Mouse (Mus musculus) thymus, postnatal 0 days (tissue): ENCODE data around the gene Zfp217. TPM values are rescaled to one million over a fixed set of nuclear protein-coding genes. Genes with fewer than 3 reads are reported as not detected.
"Not testable (repeated sequence)": the region's sequence is repeated elsewhere in the genome, so short reads cannot be mapped to it uniquely, and the experiment has no call there.

Source experiments
- DNase-seq: peaks from one replicate; pipeline ENCODE4 v3.0.0-alpha.2; 2015; ENCODE audit warnings: low spot score
- polyA plus RNA-seq: library from polyadenylated mRNA; unstranded; fragments of >200 nt; fragmentation: Nextera tagmentation; extraction: Ambion mirVana; gene quantifications from 2 replicates; pipeline ENCODE4 v1.2.1, GENCODE M21; 2015

Zfp217 gene
- polyA plus RNA-seq, result 5.8 and 6.9 TPM in 2 replicates

DNA sequence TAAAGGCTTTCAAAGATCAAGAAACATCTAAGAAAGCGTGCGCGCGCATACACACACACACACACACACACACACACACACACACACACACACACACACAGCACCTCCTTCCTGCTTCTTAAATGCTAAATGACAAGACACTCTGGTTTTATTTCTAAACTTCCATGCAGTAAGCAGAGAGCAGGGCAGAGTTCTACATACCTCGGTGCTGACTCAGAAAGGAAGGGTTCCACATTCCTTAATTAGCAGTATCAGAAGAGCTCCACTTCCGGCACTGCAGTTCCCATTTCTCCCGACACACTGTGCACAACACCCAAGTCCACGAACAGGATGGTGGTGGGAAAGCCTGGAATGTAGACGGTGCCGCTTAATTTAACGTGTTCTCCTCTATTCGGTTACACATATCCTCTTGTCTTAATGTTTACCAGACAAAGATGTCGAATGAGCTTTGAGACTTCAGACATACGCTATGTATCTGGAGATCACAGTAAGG, at the start of gene Zfp217:
TSS of gene Zfp217 (minus strand) at position 443 of the 493 bp plus-strand sequence.
- peak; percentile 66 for DNase-seq

DNA sequence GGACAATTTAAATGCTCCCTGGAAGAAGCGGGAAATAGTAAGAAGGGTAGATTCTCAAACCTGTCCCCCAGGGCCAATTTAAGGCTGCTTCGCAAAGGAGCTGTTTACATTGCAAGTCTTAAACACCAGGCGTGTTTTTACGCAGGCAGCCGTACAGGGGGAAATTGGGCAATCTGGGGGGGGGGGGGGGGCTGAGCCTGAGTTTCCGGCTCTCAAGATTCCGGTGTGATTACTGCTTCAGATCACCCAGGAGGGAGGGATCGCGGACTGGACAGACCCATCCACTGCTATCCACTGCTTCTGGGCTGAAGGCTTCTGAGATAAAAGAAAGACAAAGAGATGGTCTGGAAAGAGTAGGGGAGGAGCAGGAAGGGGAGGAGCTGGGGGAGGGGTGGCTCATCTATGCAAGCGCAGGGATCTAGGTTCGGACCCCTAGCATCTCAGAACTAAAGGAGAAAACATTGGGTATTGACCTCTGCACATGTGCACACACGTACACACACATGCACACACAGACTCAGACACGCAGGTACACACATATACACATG, 47.7 kb upstream of the Zfp217 start:
- DNase-seq, result no peak

DNA sequence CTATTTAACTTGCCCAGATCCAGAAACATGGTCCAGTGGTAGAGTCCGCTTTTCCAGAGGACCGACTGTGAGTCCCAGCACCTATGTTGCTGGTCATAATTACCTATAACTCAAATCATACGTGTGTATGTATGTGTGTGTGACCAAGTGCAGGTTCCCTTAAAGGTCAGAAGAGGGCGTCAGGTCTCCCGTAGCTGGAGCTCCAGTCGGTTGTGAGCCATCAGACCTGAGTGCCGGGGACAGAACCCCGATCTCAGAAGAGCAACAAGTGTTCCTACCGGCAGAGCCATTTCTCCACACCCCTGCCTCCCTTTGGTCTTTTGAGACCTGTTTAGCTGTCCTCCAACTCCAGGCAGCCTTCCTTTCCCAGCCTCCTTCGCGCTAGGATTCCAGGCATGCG, 46.9 kb upstream of the Zfp217 start:
- DNase-seq, result no peak

GRCm38 (mm10) chr2:170193850-170194249, 45.9 kb upstream of the Zfp217 start:
- no peak for DNase-seq

DNA sequence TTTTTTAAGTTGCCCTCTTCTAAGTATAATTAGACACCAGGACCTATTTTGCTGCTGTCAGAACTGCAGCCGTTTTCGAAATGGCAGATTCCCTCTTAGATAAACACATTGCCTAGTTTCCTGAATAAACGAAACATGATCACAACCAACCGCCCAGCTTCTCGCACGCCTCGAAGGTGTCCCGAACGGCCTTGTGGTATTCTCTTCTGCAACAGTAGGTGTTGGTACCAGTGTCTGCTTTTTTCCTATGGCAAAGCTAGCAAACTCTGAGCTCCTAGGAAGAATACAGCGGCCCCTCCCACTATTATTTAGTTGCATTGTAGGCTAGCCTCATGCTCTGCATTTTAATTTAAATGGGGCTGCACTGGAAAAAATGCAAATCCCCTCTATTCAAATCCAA, 45.3 kb upstream of the Zfp217 start:
- peak; percentile 29 for DNase-seq

DNA sequence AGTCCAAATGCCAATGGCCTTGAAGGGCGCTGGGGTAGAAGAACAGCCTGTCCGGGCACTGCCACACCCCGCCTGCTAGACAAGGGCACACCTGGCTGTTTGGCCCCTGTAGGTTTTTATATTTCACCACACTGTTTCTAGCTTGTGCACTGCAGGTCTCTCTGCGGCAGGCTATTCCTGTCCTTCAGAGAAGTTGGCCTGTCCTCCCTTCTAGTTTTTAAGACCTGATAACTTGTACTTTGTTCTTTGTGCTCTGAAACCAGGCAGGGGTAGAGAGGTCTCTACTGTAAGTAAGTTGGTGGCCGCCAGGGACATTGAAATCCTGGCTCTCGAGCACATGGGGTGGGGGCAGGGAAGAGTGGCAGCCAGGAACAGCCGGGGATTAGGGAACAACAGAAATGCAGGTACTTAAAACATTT, 44.8 kb upstream of the Zfp217 start:
- DNase-seq, result peak; percentile 41

DNA sequence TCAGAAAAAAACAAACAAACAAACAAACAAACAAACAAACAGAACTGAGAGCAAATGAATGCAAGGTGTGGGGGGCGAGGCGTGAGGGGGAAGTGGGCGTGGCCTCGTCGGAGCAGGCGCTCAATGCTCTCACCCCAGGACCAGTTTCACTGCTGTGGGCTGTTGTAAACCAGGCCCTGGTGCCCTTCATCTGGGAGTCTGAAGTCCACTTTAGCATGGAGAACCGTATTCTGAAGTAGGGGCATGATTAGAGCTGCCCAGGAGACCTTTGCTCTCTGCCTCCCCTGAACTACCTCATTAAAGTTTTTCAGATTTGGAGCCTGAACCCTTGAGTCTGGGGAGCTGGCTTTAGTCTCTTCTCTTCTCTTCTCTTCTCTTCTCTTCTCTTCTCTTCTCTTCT, 40.8 kb upstream of the Zfp217 start:
- DNase-seq, result no peak

DNA sequence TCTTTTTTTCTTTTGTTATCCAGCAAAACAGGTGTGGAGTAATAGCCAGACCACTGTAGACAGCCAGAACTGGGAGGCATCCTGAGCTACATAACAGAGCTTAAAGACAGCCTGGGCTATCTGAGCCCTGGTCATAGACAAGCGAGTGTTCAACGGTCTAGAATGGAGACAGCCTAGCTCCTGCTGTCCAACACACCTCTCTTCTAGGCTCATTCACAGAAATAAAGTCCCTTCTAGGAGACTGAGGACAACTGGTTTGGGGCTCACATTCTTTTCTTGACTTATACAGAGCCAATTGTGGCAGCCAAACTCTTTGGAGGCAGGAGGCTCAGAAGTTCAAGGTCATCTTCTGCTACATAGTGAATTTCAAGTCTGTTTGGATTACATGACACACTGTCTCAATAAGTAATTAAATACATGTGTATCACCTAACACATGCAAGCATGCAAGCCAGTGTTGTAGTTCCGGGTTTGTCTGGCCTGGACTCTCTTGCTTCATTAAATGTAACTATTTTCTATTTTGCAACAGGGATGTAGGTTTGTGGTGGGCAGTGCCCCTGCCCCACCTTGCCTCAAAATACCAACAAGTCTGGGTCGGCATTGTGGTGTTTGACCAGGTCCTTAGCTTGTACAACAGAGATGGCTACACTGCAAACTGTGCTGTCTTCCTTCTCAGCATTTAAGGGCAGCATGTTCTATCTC, 37.4 kb upstream of the Zfp217 start:
- no peak for DNase-seq

DNA sequence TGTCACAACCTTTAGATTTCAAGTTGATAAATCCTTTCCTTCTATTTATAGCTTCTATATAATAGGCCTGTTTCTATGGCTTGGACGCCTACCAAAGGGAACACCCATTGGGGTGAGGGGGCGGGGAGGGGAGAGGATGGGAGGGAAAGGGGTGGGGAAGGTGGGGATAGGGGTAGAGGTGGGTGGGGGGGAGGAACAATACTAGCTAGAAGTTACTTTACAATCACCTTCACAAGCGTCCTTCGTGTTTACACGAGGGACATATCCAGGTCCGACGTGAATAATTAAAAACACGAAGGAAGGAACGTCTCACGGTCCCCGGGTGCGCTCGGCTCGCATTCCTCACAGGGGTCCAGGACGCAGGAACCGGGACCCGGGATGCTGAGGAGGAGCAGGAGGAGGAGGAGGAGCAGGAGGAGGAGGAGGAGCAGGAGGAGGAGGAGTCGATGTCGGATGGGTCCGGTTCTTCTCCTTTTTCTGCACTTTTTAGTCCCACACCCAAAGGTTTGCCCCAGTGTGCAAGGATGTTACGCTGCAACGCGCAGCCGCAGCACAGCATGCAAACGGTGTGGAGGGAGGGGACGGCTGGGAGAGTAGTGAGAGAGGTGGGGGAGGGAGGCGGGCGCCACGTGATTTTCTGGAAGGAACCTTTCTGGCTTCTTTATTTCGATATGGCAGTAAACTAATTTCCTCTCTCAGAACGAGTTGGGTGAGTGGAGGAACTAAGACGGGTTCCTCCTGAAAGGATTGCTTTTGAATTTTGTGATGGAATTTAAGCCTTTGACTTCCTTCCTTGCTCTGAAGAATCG, 36.5 kb upstream of the Zfp217 start:
- DNase-seq, result peak; percentile 83

DNA sequence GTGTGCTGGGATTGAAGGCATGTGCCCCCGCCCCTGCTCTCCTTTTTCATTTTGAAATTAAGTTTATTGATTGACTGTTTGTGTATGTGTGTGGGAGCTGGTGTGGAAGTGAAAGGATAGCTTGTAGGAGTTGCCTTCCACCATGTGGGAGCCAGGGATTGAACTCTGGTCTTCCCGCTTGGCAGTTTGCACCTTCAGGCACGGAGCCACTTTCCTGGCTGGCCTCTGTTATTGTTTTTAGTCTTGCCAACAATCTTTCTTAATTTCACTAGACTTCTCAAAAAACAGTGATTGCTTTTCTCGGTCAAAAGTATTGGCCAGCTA, 35.9 kb upstream of the Zfp217 start:
- DNase-seq, result no peak

DNA sequence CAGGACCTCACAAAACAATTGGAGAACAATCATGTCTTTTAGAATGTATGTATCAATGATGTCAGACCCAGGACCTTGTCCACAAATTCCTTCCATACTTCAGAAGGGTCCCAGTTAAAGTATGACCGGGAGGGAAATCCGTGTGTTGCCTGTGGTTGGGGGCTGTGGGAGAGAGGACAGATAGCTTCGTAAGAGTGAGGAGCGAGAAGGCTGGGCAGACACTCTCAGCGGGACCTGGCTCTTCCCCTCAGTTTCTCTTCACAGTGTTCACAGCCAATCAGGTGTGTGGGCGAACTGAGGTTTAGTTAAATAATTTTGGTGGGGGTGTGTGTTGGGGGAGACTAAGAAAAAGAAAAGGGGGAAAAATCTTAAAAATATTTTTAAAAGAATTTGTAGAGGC, 34.0 kb upstream of the Zfp217 start:
- no peak for DNase-seq

DNA sequence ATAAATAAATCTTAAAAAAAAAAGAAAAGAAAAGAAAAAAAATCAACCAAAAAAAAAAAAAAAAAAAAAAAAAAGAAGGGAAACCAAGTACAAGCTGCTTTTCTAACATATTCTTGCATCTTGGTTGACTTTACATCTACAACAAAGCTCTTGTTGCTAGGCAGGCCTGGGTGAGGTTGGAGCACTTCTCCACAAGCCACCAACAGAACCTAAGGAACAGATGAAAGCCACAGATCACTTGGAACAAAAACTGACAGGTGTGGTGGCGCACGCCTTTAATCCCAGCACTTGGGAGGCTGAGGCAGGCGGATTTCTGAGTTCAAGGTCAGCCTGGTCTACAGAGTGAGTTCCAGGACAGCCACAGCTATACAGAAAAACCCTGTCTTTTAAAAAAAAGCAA, 32.9 kb upstream of the Zfp217 start:
- not testable (repeated sequence) for DNase-seq

DNA sequence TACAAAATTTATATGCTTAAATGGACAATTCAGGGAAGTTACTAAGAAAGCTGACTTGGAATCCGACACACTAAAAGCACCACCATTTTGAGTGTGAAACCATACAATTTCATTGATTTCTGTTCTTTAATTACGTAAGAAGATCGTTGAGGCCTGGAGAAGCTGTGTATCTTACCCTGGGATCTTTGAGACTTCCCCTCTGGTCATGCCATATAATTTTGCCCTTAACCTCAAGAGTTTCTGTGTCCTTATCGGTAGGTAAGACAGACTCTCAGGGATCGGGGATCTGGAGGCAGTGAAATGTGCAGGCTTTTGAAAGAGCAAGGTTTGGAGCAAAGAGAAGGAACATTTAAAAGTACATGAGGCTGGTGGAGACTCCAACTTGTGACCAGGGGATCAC, 31.4 kb upstream of the Zfp217 start:
- no peak for DNase-seq

DNA sequence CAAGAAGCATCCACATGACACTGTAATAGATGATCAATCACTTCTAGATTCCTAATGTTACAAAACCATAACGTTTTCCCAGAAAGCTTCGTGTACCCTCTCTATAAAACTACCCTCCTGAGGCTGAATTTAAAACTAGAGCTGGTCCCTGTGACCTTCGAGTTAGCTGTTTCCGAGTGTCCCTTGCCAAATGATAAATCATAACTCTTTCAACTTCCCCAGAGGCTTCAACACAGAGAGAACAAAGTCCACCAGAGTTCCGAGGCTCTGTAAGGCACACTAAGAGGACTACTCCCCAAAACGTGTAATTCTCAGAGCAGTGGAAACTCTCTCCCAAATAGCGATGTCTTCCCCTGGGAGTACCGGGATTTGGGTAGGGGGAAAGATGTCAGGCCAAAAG, 29.4 kb upstream of the Zfp217 start:
- DNase-seq, result no peak

GRCm38 (mm10) chr2:170176284-170176926, 28.5 kb upstream of the Zfp217 start:
- DNase-seq, result no peak

- peak; percentile 62 for DNase-seq
These were observed 27.8 kb upstream of the Zfp217 start for GRCm38 (mm10) chr2:170175661-170176150.

- no peak for DNase-seq
These were observed 27.3 kb upstream of the Zfp217 start for GRCm38 (mm10) chr2:170175190-170175589.

DNA sequence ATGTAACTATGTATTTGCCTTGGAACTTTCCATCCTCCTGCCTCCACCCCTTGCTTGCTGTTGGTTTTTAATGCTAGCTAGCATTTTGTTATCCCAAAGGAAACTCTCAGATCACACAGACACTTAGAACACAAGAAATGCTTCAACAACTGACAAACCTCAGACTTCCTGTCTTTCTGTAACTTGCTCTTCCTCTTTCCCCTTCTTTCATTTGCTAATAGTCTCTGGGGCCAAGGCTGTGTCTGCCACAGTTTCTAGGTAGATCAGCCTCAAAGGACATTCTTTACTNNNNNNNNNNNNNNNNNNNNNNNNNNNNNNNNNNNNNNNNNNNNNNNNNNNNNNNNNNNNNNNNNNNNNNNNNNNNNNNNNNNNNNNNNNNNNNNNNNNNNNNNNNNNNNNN, 21.2 kb upstream of the Zfp217 start:
- peak; percentile 57 for DNase-seq

DNA sequence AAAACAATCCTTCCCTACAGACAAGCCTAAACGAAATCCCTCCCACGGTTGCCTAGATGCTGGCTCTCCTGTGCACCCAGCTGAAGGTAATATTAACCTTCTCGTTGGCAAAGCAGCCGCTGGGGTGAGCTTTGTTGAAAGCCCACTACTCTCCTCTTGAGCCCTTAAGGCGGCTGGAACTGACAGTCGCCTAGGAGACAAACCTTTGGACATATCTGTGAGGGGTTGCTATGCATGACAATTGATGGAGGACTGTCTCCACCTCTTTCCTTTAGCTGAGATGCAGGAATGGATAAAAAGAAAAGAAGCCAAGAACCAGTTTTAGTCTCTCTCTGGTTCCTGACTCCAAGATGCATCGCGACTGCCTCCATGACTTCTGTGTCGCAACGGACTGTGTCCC, 17.7 kb upstream of the Zfp217 start:
- no peak for DNase-seq

DNA sequence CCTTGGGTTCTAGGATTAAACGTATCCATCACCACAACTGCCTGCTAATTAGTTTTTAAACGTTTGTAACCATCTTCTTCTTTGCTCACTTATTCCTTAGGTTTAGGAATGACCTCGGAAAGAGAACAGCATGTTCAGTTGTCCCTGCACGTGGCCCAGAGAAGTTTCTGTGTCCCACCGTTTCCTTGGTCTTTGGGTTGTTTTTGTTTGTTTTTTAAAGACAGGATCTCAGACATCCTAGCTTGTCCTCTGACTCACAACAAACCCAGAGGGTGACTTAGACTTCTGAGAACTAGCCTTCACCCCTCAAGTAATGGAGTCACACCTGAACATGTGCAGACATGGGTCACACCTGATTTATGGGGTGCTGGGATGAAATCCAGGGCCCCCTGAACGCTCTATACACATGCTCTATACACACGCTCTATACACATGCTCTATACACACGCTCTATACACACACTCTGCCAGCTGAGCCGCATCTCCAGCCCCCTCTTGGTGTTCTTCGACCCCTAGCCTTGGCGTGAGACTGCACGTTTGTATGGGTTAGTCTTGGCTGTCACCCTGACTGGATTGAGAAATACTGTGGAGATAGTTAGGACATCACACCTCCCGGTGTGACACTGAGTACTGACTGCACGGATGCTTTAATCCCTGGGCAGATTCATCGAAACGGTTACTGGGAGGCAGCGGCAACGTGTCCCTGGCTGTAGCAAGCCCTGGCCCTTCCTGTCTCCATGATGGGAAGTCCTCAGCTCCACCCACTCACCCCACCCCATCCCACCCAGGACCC, 16.0 kb upstream of the Zfp217 start:
- DNase-seq, result no peak
